Mouse (Mus musculus) kidney, postnatal 10 days (tissue): ENCODE measurements at regions not wholly inside any gene's neighbourhood (a gene's known extent, or its start where the extent isn't known, plus 50 kb on each side); places are given as distances from the start of the nearest gene placed in this dataset.

ENCODE experiments used
- DNase-seq: peaks from one replicate; pipeline ENCODE4 v3.0.0; 2021; ENCODE audit warnings: mixed read lengths

DNA sequence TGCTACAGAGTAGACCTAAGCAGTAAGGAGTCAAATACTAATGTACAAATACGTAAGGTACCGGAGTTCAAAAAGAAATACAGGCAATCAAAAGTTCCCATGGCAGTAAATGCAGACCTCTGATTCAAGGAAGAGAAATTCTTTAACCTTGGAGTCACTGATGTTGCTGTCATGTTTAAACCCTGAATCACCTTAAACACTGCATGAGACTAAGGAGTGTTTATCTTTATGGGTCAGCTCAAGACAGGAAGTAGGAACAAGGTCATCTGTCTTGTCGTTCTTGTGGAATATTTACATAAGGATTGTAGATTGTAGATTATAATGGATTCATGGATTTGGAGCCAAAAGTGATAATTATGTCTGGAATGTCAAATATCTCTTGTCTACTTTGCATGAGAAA is 1708.7 kb upstream of the Slc10a2 start:
- no peak for DNase-seq

DNA sequence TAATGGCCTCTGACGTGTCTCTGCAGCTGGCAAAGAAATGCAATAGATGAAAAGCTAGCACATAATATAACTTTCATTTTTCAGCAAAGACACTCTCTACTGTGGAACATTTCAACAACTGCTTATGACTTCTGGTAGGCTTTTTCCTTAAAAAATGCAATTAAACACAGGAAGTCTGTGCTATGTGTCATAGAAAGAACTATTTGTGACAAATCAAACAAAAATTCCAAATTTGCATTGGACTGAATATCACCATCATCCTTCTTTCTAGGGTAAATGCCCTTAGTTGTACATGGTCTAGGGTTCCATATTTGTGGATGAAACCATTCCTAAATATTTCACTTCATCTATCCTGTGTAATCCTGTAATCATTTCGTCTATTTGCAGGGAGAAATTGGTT is 1702.0 kb upstream of the Slc10a2 start:
- no peak for DNase-seq

DNA sequence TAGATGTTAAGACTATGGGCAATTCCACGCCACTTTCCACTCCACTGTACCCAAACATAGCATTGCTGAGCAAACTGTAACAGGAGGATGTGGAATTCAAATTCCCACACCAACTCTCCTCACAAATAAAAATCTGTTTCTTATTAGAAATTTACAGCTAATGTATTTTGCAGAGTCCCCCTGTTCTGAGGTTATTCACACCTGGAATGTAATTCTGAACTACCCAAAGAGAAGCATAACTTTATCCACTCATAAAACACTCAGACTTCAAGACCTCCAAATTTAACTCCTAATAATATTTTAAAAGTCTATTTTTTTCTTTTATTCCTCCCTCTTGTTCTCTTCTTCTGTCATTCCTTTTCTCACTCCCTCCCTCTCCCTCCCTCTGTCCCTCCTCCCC is 1698.0 kb upstream of the Slc10a2 start:
- DNase-seq, result no peak

DNA sequence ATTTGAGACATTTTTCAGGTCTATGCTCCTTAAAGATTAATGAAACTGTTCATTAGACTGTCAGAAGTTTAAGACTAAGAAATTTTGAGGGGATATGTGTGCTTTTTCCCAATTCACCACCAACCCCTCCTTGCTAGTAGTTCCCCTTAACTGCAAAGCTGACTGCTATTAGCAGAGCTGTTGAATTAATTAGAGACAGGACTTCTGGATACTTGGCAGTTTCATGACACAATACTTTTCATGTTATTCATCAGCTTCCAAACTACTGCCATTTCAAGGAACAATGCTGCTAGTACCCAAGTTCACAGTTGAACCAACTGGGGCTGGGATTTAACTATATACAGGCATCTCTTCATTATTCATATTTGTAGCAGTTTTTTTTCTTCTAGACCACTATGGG is 1695.9 kb upstream of the Slc10a2 start:
- DNase-seq, result no peak

DNA sequence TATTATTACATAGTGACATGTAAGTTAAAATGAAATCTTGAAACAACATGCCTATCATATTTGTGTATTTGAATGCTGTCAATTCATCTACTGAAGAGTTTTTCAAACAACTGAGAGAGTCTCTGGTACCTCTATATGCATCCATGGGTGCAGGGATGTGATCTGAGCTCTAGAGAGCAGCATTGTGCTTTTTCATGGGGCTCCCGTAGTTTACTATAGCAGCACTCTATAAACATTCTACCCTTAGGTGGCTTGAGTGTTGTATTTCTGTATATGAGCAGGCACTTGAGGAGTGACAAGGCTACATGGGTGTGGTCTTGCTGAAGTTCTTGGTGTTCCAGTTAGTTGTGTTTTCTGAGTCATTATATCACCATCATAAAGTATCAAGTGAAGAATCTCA is 1683.9 kb upstream of the Slc10a2 start:
- DNase-seq, result no peak

DNA sequence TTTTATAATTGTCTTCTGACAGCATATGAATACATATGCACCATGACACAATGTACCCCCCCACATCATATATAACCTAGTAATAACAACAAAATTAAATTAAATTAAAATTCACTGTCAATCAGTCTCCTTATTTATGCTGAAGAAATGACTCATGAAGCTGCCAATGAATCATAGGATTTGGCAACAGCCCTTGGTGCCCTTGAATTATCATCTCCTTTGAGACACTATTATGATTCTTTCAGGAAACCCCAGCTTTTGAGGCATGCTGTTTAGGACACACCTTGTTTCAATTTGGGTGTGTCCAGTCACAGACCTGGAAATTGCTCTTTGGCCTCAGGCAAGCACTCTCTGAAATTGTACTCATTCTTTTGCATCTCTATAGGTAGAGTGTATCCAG is 1675.8 kb upstream of the Slc10a2 start:
- no peak for DNase-seq

DNA sequence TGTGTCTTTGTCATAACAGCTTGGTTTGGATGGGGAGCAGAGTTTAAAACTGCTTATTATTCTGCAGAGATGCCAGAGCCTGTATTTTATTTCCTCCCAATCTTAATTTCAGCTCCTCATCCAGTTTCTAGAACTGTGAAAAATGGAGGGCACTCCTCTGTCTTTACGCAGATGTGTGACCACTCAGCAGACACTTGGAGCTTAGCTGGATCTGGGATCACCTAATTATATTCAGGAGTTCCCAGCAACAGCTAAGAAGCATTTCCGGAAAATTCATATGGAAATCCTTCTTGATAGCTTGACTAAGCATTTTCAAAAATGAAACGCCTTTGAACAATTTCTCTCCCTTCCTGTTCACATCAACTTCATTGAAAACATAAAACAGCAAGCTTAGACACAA is 1670.0 kb upstream of the Slc10a2 start:
- no peak for DNase-seq

DNA sequence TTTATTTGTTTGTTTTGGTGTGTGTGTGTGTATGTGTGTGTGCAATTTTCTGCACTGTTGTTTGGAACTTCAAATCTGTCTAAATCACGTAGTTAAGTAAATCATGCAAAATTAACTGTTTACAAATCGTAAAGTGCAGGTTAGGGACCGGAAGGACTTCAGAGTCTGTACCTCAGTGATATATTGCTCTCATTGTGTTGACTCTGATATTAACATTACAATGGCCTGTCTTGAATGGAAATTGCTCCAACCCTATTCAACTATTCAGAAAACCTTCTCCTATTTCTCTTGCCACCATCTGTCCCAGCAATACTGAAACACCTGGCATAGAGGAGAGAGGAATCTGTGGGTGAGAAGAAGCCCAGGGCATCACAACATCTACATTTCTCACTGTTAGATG is 1624.4 kb upstream of the Slc10a2 start:
- no peak for DNase-seq

DNA sequence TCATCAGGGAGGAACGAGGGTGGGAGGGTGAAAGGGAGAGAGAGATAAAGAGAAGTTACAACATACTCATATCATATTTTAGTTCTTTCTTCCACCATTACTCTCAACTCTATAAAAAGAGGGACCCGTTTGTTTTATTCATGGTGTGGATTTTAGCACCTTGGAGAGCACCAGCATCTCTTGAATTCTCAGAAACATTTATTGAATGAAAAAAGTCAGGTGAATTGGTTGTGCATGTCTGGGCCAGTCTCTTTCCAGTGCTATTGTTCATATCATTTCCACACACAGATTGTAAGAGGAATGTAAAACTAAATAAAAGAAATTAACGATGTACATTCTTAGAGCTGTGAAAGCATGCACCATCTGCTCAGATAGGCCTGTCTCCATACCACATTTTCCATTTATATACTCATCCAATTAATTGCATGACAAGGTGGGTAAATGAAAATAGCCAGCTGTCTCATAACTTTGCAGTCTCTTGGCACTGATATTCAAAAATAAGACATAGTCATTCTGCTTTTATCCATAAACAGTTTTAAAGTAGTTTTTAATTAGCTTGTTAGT is 1603.8 kb upstream of the Slc10a2 start:
- DNase-seq, result peak; percentile 3

DNA sequence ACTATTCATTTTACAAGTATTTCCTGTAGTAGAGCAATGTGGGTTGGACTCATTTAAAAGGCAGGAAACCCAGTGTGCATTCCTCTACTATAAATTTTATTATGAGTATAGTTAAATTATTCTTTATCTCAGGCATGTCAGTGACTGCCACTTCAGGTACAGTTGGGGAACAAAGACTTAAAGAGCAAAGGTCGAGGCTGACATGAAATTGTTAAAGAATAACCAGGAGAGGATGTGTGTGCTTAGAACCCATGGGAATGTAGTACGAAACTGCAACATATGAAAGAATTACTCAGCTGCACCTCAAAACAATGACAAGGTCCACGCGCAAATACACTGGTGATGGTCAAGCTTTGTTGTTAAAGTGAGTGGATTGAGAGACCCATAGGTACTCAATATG is 1583.4 kb upstream of the Slc10a2 start:
- no peak for DNase-seq

DNA sequence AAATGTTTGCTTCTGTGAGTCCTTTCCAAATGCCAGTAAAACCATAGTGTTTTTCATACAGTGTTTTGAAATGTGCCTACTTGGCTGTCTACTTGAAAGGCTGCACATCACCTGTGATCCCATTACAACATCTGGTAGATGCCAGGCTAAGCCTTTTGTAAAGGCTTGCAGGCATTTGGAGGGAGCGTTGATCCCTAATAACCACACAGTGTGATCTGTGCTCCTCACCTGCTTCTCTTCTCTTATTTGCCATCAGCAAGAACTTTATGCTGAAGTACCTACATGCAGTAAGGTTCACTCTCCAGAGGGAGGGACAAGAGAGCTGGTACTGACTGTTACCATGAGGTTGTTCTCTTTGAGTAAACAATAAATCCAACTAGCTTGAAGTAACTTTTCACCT is 1553.7 kb upstream of the Slc10a2 start:
- DNase-seq, result no peak

DNA sequence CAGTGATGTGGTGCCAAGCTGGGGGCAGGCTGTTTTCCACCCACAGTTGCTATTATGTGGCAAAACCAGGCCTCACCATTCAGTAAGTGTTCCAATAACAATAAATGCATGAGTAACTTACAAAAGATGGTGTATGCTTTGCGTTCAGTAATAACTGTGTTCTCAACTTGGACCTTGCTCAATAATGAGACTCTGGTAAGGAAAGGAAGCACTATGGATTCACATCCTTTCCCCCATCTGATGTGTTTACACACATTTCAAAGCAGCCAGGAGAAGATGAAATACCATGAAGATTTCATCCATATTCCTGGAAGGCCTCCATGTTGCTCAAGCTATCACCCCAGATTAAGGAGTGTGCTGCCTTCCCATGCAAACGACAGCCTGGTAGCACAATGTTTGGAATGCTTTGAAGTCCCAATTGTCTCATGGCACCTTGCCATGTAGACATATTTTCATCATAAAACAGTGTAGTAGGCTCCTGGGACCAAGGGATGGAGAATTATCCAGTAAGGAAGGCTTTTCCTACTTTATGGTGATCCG is 1552.4 kb upstream of the Slc10a2 start:
- DNase-seq, result no peak

DNA sequence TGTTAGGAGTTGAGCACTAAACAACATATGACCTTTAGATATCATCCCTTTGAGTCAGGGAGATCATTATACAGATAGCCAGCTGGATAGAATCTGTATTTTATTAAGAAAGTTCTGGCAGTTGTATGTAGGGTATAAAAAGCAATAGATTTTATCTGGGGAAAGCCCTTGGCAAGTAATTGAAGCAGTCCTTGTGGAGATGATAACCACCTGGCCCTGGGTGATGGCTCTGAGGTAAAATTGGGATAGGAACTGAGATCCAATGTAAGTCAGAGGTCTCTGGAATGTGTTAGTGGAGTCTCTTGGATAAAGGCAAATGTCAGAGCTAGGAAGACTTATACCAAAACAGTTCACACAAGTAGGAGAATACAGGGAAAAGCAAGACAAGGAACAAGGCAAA is 1547.0 kb upstream of the Slc10a2 start:
- DNase-seq, result no peak

DNA sequence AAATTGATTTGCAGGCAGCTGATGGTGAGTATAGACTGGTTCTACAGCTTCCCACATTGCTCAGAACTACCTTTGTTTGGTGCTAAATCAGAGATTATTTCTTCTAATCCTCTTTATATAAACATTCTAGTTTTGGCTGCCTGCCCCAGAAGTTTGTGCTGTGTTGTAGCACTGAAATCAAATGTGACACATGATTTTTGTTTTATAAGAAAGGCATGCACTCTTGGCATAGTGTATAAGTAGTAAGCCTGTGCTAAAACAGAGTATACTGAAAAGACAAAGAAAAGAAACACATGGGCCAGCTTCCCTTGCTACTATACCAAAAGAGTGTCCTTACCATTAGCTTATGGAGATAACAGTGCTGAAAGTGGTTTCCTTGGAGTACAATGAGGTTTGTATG is 1542.9 kb upstream of the Slc10a2 start:
- no peak for DNase-seq

DNA sequence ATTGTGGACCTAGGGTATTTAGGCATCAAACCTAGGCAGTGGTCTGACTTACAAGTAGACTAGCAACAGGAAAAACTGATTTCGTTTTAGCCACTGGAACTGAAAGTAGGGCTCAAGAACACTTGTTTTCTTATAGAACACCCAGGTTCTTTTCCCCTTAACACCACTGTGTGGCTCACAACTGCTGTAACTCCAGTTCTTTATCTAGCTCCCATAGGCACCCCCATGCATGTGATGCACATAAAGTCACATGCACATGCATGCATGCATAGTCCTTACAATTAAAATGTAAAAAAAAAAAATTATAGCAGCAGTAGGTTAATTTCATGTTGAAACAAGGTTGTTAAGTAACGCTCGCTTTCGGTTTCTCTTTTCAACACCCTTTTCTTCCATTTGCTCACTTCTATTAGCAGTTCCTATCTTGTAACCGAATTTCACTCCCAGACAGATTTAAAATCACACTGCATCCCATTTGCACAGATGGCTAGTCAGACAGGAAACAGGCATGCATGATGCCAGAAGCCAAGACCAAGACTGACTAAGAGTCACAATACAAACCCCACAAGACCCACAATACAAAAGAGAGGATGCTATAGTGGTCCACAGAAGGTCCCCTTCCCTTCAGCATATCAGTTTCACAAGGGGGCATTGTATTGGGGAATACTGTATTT is 1540.3 kb upstream of the Slc10a2 start:
- no peak for DNase-seq

DNA sequence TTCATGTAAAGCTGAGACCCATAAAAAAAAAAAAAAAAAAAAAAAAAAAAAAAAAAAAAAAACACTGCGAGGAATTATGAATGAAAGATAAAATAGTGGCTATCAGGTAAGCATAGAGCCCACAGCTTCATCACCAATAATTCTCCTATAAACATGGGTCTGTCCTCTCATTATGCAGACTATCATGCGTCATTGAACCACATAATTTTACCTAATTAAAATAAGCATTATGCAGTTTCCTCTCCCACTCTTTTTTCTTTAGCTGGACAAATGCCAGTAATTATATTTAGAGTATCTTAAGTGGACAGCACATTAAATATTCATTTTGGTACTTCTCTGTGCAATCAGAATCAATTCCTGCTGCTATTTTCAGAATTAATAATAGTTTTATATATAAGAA is 1539.2 kb upstream of the Slc10a2 start:
- DNase-seq, result no peak

DNA sequence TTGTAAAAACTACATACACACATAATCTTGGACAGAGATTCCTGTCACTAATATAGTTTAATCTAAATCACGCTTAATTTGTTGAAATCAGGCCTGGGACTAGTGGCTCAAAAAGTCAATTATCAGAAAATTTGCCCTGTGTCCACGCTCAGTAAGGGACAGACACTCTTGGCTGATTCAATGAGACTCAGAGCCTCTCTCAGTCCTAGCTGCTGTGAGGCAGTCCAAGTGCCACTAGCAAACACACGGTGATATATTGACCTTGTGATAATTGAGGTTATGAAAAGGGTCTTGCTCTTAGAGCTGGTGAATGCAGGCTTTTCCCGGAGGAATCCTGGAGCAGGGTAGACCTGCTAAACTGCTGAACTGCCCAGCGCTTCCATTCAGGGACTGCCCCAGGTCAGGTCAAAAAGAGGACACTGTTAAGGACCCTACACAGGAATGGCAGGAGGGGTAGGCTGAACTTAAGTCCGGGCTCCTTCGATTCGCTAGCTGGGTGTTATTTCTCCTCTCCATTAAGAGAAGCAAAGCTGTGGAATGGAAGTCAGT is 1521.9 kb upstream of the Slc10a2 start:
- no peak for DNase-seq

DNA sequence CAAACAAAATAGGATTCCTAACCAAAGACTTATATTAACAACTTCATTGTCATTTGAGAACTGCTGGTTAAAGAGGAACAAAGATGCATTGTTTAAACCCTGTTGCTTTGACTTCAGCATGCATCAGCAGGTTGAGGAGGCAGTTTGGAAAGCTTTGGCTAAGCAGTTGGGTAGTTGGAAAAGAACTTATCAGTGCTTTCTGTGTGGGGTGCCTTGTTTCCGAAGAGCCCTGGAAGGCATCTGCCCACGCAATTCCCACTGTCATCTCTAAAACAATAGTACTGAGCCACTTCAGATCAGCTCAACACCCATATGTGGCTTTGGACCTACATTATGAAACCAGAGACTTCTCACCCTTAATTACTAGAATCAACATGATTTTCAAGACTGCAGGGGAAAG is 1503.7 kb upstream of the Slc10a2 start:
- DNase-seq, result no peak

DNA sequence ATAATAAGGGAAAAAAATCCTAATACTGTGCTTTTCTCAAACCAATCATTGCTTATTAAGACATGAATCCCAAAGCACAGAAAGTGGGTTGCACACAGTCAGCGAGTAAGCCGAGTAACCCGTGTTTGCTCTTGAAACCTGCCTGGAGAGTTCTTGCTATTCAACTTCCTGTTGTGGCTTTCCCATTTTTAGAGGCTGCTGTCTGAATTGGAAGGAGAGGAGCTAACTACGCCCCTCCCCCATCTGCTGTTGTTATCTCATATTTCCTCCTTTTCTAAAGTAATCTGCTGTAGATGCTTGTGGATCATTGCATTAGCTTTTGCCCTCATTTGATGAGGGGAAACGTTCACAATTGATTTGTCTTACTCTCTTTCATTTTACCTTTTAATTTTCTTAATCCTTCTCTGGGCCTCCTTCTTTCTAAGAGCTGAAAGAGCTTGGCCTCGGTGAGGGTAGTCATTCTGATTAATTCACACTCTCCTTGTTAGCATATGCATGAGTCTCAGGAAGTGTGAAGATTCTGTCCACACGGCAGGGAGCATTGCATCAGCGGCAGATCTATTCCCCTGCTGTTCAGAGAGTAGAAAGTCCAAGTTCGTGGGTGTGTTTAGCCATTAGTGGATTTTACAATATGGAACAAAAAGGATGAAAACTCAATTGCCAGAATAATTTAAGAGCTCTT is 1501.8 kb upstream of the Slc10a2 start:
- DNase-seq, result peak; percentile 5

DNA sequence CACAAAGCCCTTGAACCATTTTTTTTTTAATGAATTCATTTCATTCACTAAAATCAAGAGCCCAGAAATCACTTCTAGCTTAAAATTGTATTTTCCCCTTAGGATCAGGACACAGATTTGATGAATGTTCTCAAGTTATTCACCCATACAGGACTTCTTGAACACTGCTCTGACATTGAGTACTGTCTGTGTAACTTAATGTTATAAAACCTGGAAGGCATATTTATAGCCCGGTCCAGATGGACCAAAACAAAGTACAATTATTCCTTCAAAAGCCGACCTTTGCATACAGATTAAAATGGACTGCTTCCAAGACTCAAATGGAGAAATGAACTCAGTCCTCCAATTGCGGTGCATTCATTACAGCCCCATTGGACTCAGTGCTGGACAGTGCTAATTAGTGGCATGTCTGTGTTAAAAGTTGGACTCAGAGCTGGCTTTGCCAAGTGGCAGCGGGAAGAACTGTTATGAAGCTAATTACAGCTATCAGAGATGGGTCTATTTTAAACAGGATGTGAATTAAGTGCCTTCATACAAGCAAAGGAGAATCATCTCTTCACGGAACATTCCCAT is 1499.2 kb upstream of the Slc10a2 start:
- DNase-seq, result no peak

DNA sequence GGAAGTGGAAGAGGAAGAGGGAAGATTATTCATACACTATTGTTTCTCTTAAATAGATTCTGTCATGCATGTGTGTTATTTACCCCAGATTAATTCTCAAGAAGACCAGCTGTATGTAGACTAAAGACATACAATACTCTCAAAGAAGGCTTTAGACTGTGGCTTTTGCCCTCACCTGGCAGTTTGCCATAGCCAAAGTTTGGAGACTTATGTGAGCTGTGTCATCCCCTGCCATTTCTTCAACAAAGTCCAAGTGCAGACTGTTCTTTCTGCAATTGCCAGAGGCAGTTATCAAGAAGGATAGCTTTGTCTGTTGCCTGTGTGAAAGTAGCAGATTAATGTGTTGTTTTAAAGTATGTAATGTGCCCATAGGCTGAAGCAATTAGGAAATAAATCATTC is 1485.0 kb upstream of the Slc10a2 start:
- DNase-seq, result peak; percentile 28

DNA sequence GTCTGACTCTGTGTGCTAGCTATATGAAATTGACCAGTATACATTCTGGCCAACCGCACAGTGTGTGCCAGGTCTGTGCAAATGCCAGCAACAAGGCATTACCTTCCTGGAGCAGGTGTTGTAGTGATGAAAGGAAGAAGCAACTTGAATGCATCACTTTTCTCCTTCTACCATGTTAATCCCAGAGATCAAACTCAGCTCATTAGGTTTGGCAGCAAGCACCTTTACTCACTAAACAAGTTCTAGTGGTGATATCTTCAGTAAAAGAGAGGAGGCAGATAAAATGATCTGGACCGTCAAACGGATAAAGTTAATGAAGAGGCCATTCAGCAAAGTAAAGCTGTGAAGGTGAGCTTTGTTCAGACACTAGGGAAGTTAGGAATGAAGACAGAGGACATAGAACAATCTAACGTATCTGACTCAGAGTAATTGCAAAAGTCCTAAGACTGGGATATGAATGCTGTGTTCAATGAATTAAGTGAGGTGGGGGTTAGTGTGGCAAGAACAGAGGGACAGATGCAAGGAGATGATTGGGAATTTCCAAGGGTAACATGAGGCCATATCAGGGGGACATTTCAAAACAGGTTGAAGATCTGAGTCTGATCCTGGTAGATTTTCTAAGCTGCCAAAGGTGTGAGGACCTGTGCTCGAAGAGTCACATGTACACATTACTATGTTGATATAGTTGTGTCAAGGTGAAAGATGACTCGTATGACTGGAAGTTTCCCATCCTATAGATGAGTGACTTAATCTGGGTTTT is 1478.4 kb upstream of the Slc10a2 start:
- no peak for DNase-seq

DNA sequence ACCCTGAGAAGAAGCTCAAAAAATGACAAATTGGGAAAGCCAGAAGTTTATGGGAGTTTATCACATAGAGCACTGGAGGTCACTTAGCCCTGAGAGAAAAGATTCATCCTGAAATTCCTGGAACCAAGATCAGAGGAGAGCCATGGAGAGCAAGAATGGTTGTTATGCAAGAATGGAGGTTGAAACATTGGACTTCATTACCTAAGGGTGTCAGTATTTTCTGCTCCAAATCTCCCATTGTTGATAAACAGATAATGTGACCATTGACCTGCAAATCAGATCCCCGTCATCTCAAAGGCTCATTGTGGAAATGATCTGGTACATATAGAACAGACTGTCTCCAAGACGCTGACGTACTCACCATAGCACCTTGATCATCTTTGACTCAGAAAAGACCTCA is 1477.6 kb upstream of the Slc10a2 start:
- no peak for DNase-seq
